Mouse (Mus musculus): ENCODE data around the gene Gxylt2. TPM values are rescaled to one million over a fixed set of nuclear protein-coding genes. Genes with fewer than 3 reads are reported as not detected.

Gene Gxylt2
- polyA plus RNA-seq, 1 experiment from 2014 or later, result 0.32 TPM

DNA sequence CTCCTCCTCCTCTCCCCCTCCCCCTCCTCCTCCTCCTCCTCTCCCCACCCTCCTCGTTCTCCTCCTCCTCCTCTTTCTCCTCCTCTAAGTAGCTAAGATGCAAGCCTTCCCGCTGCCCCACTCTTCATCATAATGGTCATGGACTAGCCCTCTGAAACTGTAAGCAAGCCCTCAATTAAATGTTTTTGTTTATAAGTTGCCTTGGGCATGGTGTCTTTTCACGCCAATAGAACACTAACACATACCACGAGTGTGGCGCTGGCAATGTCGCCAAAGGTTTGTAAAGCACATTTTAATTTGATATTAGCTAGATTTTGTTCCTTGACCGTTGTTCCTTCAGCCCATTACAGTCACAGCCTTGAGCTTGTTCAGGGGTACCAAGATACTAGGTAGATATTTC, 28.1 kb upstream of the Gxylt2 start:
- no peaks in the 10 kb centered on the region for H3K9me3 ChIP-seq (ENCODE audit: control insufficient read depth, low read length)
- H3K4me3 ChIP-seq (ENCODE audit: low read length), result no peak overlapping the region
- H3K9ac ChIP-seq (ENCODE audit: low read depth, low read length), result no peak overlapping the region
- H3K27ac ChIP-seq (ENCODE audit: low read length), result no peak overlapping the region
- H3K27me3 ChIP-seq (replicated peaks; ENCODE audit: control insufficient read depth, insufficient read depth, low read length), result no peaks in the 10 kb centered on the region
- H3K4me2 ChIP-seq (ENCODE audit: low read depth, low read length), result no peak overlapping the region
- H3K36me3 ChIP-seq (ENCODE audit: control insufficient read depth, insufficient read depth, low read length), result no peaks in the 10 kb centered on the region
- ATAC-seq, result no peak
- WGBS, result 86% methylated on average over 6 of the region's 7 CpGs
- H3K4me1 ChIP-seq (ENCODE audit: control insufficient read depth, insufficient read depth, low read length), result peaks cover 1% of the 10 kb centered on the region; the same call in 1 of the 2 replicates

DNA sequence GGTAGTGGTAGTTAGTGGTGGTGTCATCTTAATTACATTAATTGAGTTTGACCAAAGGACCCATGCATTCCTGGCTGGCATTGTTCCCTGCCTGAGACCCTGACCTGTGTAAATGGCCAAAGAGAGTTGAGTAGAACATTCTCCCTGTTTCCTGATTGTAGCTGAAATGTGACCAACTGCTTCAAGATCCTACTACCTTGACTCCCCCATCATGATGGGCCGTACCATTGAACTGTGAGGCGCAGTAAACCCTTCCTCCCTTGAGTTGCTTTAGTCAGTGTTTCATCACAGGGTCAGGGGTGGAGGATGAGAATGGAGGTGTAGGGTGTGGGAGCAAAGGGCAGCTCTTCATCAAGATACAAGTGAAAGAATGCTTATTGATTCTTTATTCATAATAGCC, 25.9 kb upstream of the Gxylt2 start:
- Histone ChIP-seq H3K9ac (ENCODE audit: low read depth, low read length) (no peak overlapping the region), H3K4me3 (ENCODE audit: low read length) (no peak overlapping the region), H3K27ac (ENCODE audit: low read length) (no peak overlapping the region), H3K36me3 (ENCODE audit: control insufficient read depth, insufficient read depth, low read length) (no peaks in the 10 kb centered on the region), H3K27me3 (replicated peaks; ENCODE audit: control insufficient read depth, insufficient read depth, low read length) (no peaks in the 10 kb centered on the region), H3K4me2 (ENCODE audit: low read depth, low read length) (no peak overlapping the region), H3K4me1 (ENCODE audit: control insufficient read depth, insufficient read depth, low read length) (no peaks in the 10 kb centered on the region), H3K9me3 (ENCODE audit: control insufficient read depth, low read length) (no peaks in the 10 kb centered on the region)
- 89% methylated on average over 2 of the region's 2 CpGs for WGBS
- ATAC-seq, result no peak

DNA sequence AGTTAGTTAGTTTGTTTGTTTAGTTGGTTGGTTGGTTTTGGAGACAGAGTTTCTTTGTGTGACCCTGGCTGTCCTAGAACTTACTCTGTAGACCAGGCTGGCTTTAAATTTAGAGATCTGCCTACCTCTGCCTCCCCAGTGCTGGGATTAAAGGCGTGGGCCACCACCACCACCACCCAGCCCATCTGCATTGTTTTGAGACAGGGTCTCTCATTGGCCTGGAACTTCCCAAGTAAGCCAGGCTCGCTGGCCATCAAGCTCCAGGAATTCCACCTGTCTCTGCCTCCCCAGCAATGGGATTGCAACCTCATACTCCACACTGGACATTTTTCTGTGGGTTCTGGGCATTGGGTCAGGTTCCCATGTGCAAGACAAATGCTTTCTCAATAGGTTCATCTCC, 18.2 kb upstream of the Gxylt2 start:
- no peak overlapping the region for H3K27ac ChIP-seq (ENCODE audit: low read length)
- no peak for ATAC-seq

DNA sequence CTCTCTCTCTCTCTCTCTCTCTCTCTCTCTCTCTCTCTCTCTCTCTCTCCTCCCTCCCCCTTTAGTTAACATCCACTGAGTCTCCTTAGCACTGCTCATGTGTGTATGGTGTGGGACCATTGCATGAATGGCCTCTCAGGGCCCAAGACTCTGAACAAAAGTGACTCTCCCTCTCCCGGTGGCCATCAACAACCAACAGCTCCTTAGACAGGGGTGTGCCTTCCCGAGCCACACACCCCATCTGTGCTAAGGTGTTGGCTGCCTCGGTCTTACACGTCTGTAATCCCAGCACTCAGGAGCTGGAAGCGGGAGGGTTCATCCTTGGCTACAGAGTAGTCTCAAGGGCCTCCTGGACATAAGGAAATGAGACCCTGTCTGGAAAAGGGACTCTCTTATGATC, 4.5 kb upstream of the Gxylt2 start:
- Histone ChIP-seq H3K27me3 (replicated peaks; ENCODE audit: control insufficient read depth, insufficient read depth, low read length) (peaks cover 13% of the 10 kb centered on the region), H3K4me2 (ENCODE audit: low read depth, low read length) (no peak overlapping the region), H3K4me1 (ENCODE audit: control insufficient read depth, insufficient read depth, low read length) (peaks cover 4% of the 10 kb centered on the region; the same call in 1 of the 2 replicates), H3K9me3 (ENCODE audit: control insufficient read depth, low read length) (no peaks in the 10 kb centered on the region), H3K27ac (ENCODE audit: low read length) (no peak overlapping the region), H3K9ac (ENCODE audit: low read depth, low read length) (no peak overlapping the region), H3K36me3 (ENCODE audit: control insufficient read depth, insufficient read depth, low read length) (no peaks in the 10 kb centered on the region), H3K4me3 (ENCODE audit: low read length) (no peak overlapping the region)
- 79% methylated on average over 5 of the region's 5 CpGs for WGBS
- no peak for ATAC-seq

More for the DNA sequence above, 18.2 kb upstream of the Gxylt2 start:
- Histone ChIP-seq H3K4me1 (ENCODE audit: control insufficient read depth, insufficient read depth, low read length) (no peaks in the 10 kb centered on the region), H3K9me3 (ENCODE audit: control insufficient read depth, low read length) (no peaks in the 10 kb centered on the region), H3K4me2 (ENCODE audit: low read depth, low read length) (no peak overlapping the region), H3K27me3 (replicated peaks; ENCODE audit: control insufficient read depth, insufficient read depth, low read length) (no peaks in the 10 kb centered on the region), H3K9ac (ENCODE audit: low read depth, low read length) (no peak overlapping the region), H3K4me3 (ENCODE audit: low read length) (no peak overlapping the region), H3K36me3 (ENCODE audit: control insufficient read depth, insufficient read depth, low read length) (no peaks in the 10 kb centered on the region)
- 84% methylated on average over 2 of the region's 2 CpGs for WGBS

DNA sequence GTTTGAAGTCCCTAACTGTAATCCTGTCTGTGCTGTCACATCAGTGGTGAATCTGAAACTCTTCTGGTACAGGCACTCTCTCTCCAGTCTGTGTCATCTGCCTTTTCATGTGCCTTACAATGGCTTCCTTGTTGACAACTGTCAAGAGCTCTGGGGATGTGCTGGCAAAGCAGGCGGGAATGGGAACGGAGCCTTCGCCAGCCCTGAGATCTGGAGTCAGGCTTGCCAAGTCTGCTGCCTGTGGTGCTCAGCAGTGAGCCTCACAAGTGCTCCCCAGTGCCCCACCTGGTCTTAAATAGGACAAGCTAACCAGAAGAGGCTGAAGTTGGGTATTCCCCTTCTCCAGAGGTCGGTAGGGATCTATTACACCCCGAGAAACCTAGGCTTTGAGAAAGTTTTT, 3.8 kb upstream of the Gxylt2 start:
- 74% methylated on average over 5 of the region's 5 CpGs for whole genome bisulfite sequencing
- no peak for ATAC-seq
- Histone ChIP-seq H3K27ac (ENCODE audit: low read length) (no peak overlapping the region), H3K9me3 (ENCODE audit: control insufficient read depth, low read length) (no peaks in the 10 kb centered on the region), H3K4me1 (ENCODE audit: control insufficient read depth, insufficient read depth, low read length) (peaks cover 10% of the 10 kb centered on the region), H3K36me3 (ENCODE audit: control insufficient read depth, insufficient read depth, low read length) (no peaks in the 10 kb centered on the region), H3K27me3 (replicated peaks; ENCODE audit: control insufficient read depth, insufficient read depth, low read length) (peaks cover 19% of the 10 kb centered on the region), H3K4me2 (ENCODE audit: low read depth, low read length) (no peak overlapping the region), H3K9ac (ENCODE audit: low read depth, low read length) (no peak overlapping the region), H3K4me3 (ENCODE audit: low read length) (no peak overlapping the region)

DNA sequence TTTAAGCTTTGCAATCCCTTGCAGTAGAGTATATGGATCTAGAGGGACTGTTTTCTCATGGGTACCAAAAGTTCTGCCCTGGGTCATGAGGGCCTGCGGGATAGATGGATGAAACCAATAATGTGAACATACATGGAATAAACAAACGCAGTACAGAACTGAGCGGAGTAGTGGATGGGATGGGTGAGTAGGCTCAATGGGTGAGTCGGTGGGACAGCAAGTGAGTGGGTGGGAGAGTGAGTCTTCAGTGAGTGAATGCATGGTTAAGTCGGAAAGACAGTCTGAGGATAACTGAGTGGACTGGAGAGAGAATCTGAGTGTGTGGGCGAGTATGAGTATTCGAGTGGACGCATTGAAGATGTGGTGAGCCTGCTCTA, 349 bp upstream of the Gxylt2 start:
- peak overlapping the region; percentile 62 for H3K4me3 ChIP-seq (ENCODE audit: low read length)
- H3K27ac ChIP-seq (ENCODE audit: low read length), result no peak overlapping the region
- H3K27me3 ChIP-seq (replicated peaks; ENCODE audit: control insufficient read depth, insufficient read depth, low read length), result peaks cover 19% of the 10 kb centered on the region
- H3K9ac ChIP-seq (ENCODE audit: low read depth, low read length), result peak overlapping the region; percentile 68; the same call in 1 of the 2 replicates
- no peaks in the 10 kb centered on the region for H3K9me3 ChIP-seq (ENCODE audit: control insufficient read depth, low read length)
- no peaks in the 10 kb centered on the region for H3K36me3 ChIP-seq (ENCODE audit: control insufficient read depth, insufficient read depth, low read length)
- 33% methylated on average over 8 of the region's 8 CpGs for WGBS
- peak overlapping the region; percentile 97 for H3K4me2 ChIP-seq (ENCODE audit: low read depth, low read length)
- peaks cover 10% of the 10 kb centered on the region for H3K4me1 ChIP-seq (ENCODE audit: control insufficient read depth, insufficient read depth, low read length)
- ATAC-seq, result no peak

DNA sequence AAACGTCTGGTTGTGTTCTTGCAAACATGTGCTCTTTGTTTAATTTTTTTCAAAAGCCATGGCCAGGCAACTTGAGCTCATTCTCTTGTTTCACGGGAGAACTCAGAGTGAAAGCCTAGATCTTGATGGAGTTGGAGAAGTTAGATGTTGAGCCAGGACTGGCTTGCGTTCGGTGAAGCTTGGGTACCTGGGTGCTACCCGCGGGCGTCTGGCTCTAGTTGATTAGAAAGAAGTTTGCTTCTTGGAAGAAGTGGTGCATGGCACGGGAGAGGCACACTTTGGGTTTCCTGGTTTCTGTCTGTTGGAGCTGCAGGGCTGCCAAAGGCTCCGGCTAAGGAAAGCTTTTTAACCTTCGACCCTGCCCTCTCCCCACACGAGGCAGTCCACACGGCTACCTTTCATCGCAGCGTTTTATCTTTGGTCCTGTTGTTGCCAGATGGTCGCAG, 855 bp downstream of the Gxylt2 start:
- H3K27me3 ChIP-seq (replicated peaks; ENCODE audit: control insufficient read depth, insufficient read depth, low read length), result peaks cover 19% of the 10 kb centered on the region
- peak overlapping the region; percentile 97 for H3K4me2 ChIP-seq (ENCODE audit: low read depth, low read length)
- H3K9me3 ChIP-seq (ENCODE audit: control insufficient read depth, low read length), result no peaks in the 10 kb centered on the region
- H3K4me1 ChIP-seq (ENCODE audit: control insufficient read depth, insufficient read depth, low read length), result peaks cover 10% of the 10 kb centered on the region
- 2% methylated on average over 15 of the region's 15 CpGs for WGBS
- H3K4me3 ChIP-seq (ENCODE audit: low read length), result peak overlapping the region; percentile 62
- peak overlapping the region; percentile 68 for H3K9ac ChIP-seq (ENCODE audit: low read depth, low read length)
- H3K27ac ChIP-seq (ENCODE audit: low read length), result no peak overlapping the region
- no peak for ATAC-seq
- H3K36me3 ChIP-seq (ENCODE audit: control insufficient read depth, insufficient read depth, low read length), result no peaks in the 10 kb centered on the region

DNA sequence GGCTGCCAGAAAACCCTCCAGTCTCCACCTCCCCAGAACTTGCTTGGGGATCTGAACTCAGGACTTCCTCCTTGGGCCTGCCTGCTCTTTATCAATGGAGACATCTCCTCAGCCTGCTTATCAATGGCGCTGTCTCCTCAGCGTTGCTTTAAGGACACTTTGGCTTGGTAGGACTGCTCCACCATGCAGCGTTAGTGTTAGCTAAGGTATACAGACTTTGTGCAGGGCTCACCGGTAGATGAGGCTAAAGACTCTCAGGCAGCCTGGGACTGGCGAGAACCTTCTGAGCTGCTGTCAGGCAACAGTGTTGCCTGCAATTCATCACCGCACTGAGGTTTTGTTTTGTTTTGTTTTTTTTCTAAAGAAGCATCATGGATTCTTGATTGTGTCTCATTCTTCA, 2.3 kb downstream of the Gxylt2 start:
- WGBS, result 65% methylated on average over 6 of the region's 6 CpGs
- no peaks in the 10 kb centered on the region for H3K36me3 ChIP-seq (ENCODE audit: control insufficient read depth, insufficient read depth, low read length)
- H3K4me2 ChIP-seq (ENCODE audit: low read depth, low read length), result no peak overlapping the region
- no peaks in the 10 kb centered on the region for H3K9me3 ChIP-seq (ENCODE audit: control insufficient read depth, low read length)
- peaks cover 10% of the 10 kb centered on the region for H3K4me1 ChIP-seq (ENCODE audit: control insufficient read depth, insufficient read depth, low read length)
- peaks cover 19% of the 10 kb centered on the region for H3K27me3 ChIP-seq (replicated peaks; ENCODE audit: control insufficient read depth, insufficient read depth, low read length)
- H3K27ac ChIP-seq (ENCODE audit: low read length), result no peak overlapping the region
- H3K4me3 ChIP-seq (ENCODE audit: low read length), result no peak overlapping the region
- ATAC-seq, result no peak
- H3K9ac ChIP-seq (ENCODE audit: low read depth, low read length), result no peak overlapping the region

DNA sequence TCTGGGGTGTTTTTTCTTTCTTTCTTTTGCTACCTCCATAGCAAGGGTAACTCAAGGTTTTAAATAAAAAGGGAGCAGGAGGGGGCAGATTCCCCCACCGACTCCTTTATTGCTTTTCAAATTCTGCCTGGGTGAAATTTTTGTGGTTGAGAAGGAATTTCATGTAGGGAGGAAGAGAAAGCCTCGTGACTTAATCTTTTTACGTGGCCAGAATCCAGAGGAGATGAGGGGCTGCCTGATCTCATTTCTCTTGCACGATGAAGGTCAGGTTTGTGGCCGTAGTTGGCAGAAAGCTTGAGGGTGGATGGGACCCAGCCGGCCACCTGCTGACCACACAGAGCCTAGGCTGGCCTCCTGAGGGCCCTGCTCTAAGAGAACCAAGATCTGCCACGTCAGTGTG, 3.0 kb downstream of the Gxylt2 start:
- no peaks in the 10 kb centered on the region for H3K36me3 ChIP-seq (ENCODE audit: control insufficient read depth, insufficient read depth, low read length)
- H3K4me2 ChIP-seq (ENCODE audit: low read depth, low read length), result no peak overlapping the region
- no peak overlapping the region for H3K27ac ChIP-seq (ENCODE audit: low read length)
- H3K4me1 ChIP-seq (ENCODE audit: control insufficient read depth, insufficient read depth, low read length), result peaks cover 10% of the 10 kb centered on the region
- no peak overlapping the region for H3K9ac ChIP-seq (ENCODE audit: low read depth, low read length)
- H3K27me3 ChIP-seq (replicated peaks; ENCODE audit: control insufficient read depth, insufficient read depth, low read length), result peaks cover 19% of the 10 kb centered on the region
- ATAC-seq, result no peak
- 58% methylated on average over 7 of the region's 7 CpGs for WGBS
- no peaks in the 10 kb centered on the region for H3K9me3 ChIP-seq (ENCODE audit: control insufficient read depth, low read length)
- no peak overlapping the region for H3K4me3 ChIP-seq (ENCODE audit: low read length)

DNA sequence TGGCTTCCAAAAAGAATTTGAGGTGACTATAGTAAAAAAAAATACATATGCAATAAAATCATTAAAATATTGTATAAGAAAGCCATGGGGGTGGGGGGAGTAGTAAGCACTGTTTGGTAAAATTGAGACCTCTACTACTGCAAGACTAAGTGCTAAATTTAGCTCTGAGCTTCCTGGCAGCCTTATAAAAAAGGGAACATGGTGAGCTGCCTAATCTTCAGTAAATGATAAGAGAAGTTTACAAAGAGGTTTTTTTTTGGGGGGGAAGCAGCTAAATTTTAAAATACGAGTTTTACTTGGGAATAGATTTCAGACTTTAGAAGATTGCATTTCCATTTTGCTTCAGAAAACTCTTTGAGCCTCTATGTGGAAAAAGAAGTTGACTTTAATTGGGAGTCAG, 3.7 kb downstream of the Gxylt2 start:
- 70% methylated on average over 1 of the region's 1 CpGs for WGBS
- Histone ChIP-seq H3K9me3 (ENCODE audit: control insufficient read depth, low read length) (no peaks in the 10 kb centered on the region), H3K27me3 (replicated peaks; ENCODE audit: control insufficient read depth, insufficient read depth, low read length) (peaks cover 15% of the 10 kb centered on the region), H3K4me3 (ENCODE audit: low read length) (no peak overlapping the region), H3K4me2 (ENCODE audit: low read depth, low read length) (no peak overlapping the region), H3K27ac (ENCODE audit: low read length) (no peak overlapping the region), H3K4me1 (ENCODE audit: control insufficient read depth, insufficient read depth, low read length) (peaks cover 10% of the 10 kb centered on the region), H3K36me3 (ENCODE audit: control insufficient read depth, insufficient read depth, low read length) (no peaks in the 10 kb centered on the region), H3K9ac (ENCODE audit: low read depth, low read length) (no peak overlapping the region)
- no peak for ATAC-seq

Measured in intestine, embryonic 16.5 days (tissue).